In genomic region chr10:77581408-77582284, GRCm38 (mm10) we compare ENCODE assay signal across 8 mouse cellular contexts. TPM values are rescaled to one million over a fixed set of nuclear protein-coding genes. Genes with fewer than 3 reads are reported as not detected.
DNase-seq lines count a peak whose midpoint lies in the region; ATAC-seq lines count a peak whose summit lies in the region.

Pttg1ip (plus strand) TSS chr10:77581720.

- H3K36me3 ChIP-seq in hindbrain, embryonic 14.5 days (replicated peaks; ENCODE audit: control insufficient read depth, insufficient read depth) = no peaks in the 10 kb centered on the region

- ATAC-seq in hindbrain, embryonic 14.5 days (ENCODE audit: low FRiP score) = peak; percentile 97

- H3K9me3 ChIP-seq in hindbrain, embryonic 14.5 days (ENCODE audit: control insufficient read depth, low read length) = no peaks in the 10 kb centered on the region

- no peaks in the 10 kb centered on the region for H3K27me3 ChIP-seq in hindbrain, embryonic 14.5 days (ENCODE audit: control insufficient read depth, insufficient read depth, low read length)

- under 1% methylated on average over 64 of the region's 64 CpGs for WGBS in hindbrain, embryonic 14.5 days

- H3K4me2 ChIP-seq in hindbrain, embryonic 14.5 days (replicated peaks) = peak within 1 kb of the TSS; percentile 90

- H3K9ac ChIP-seq in hindbrain, embryonic 14.5 days = peak within 1 kb of the TSS; percentile 87

- peak within 1 kb of the TSS; percentile 82 for H3K27ac ChIP-seq in hindbrain, embryonic 14.5 days

- peak; percentile 96 for DNase-seq in R1 (ENCODE audit: low read depth, low spot score)
- peak; percentile 94 to 98 for DNase-seq in cerebellum, postnatal 25 days
- peak; percentile 82 to 89 for DNase-seq in frontal cortex, postnatal 25 days (ENCODE audit: low spot score in 2 of 2)
- DNase-seq in hindbrain, embryonic 14.5 days (ENCODE audit: low spot score) = peak; percentile 99
- peak; percentile 95 for DNase-seq in layer of hippocampus, postnatal 36 days
- peak; percentile 96 for DNase-seq in lung, postnatal 36 days
- peak; percentile 98 for DNase-seq in retina, postnatal 1 day
- DNase-seq in urinary bladder, adult 18-20 months (ENCODE audit: low spot score in 2 of 2) = peak; percentile 89 to 93

- peaks cover 18% of the 10 kb centered on the region for H3K4me1 ChIP-seq in hindbrain, embryonic 14.5 days (replicated peaks; ENCODE audit: control insufficient read depth, insufficient read depth, low read length)

- peak within 1 kb of the TSS; percentile 76 for H3K4me3 ChIP-seq in hindbrain, embryonic 14.5 days (replicated peaks; ENCODE audit: low read length)

RNA-seq across cellular contexts. Expression of gene Pttg1ip, which starts in this region (rescaled TPM):
- 79.9 and 80.2 TPM in 2 replicates for polyA plus RNA-seq in hindbrain, embryonic 14.5 days (2014; fragmentation: Nextera tagmentation; extraction: Ambion mirVana)
- 10 to 100 TPM; 68.2 to 69.0 TPM for total RNA-seq in layer of hippocampus, postnatal 36 days (2021)

Comparison
In these comparisons a context has a peak if more than half of its experiments do, and no peak if none do; other contexts are left out.
1. Peak in every context shown above with its lines: DNase-seq, ATAC-seq, H3K4me3 ChIP-seq and H3K27ac ChIP-seq.